Mouse (Mus musculus) heart, postnatal 0 days (tissue): ENCODE results near the gene Cav1. TPM values are rescaled to one million over a fixed set of nuclear protein-coding genes. Genes with fewer than 3 reads are reported as not detected.
A peak's percentile ranks its signal among the peaks of the same experiment; 100 is the strongest.

Experiments
- ATAC-seq: fragments of 200-750 bp; cut with Nextera tagmentation; 2 replicates; pipeline ENCODE4 v1.8.0; 2017; ENCODE audit warnings: low read depth, moderate number of reproducible peaks, moderate library complexity; ENCODE audit not compliant: insufficient read depth
- DNase-seq: peaks from one replicate; pipeline ENCODE4 v3.0.0-alpha.2; 2016; ENCODE audit warnings: low spot score
- H3K27ac ChIP-seq: fragments of 300-500 bp; sonication (generic); 2 replicates; pipeline ENCODE4 v1.5.1; 2014; ENCODE audit warnings: low read depth, mild to moderate bottlenecking
- H3K27me3 ChIP-seq: fragments of 300-500 bp; sonication (generic); 2 replicates; pipeline ENCODE4 v1.6.1; 2014; ENCODE audit warnings: low read length, mixed read lengths; ENCODE audit not compliant: control insufficient read depth, insufficient read depth
- H3K36me3 ChIP-seq: fragments of 300-500 bp; sonication (generic); replicated peaks from 2 replicates; pipeline ENCODE4 v1.6.1; 2014; ENCODE audit warnings: low read length, mixed read lengths; ENCODE audit not compliant: control insufficient read depth, insufficient read depth
- H3K4me1 ChIP-seq: fragments of 300-500 bp; sonication (generic); 2 replicates; pipeline ENCODE4 v1.6.1; 2014; ENCODE audit warnings: antibody characterized with exemption; ENCODE audit not compliant: control insufficient read depth, insufficient read depth
- H3K4me2 ChIP-seq: fragments of 300-500 bp; sonication (generic); 2 replicates; pipeline ENCODE4 v1.6.1; 2014; ENCODE audit warnings: low read depth, mild to moderate bottlenecking, low read length, moderate library complexity
- H3K4me3 ChIP-seq: fragments of 300-500 bp; sonication (generic); 2 replicates; pipeline ENCODE4 v1.5.1; 2014; ENCODE audit warnings: low read depth, low read length
- H3K9ac ChIP-seq: fragments of 300-500 bp; sonication (generic); replicated peaks from 2 replicates; pipeline ENCODE4 v1.6.1; 2014; ENCODE audit warnings: low read depth, low read length, mixed read lengths
- H3K9me3 ChIP-seq: fragments of 300-500 bp; sonication (generic); replicated peaks from 2 replicates; pipeline ENCODE4 v1.6.1; 2016; ENCODE audit warnings: low read length; ENCODE audit not compliant: control insufficient read depth
- CTCF ChIP-seq: IDR thresholded peaks from 2 replicates; pipeline ENCODE4 v1.5.1; 2016; ENCODE audit warnings: antibody characterized with exemption, control low read depth, low read depth
- EP300 ChIP-seq: IDR thresholded peaks from 2 replicates; pipeline ENCODE4 v1.6.1; 2016; ENCODE audit warnings: antibody characterized with exemption, low read depth
- WGBS: fragments of 180-500 bp; shearing (Covaris S2); extraction: QIAGEN DNeasy Blood & Tissue Kit; methylation state at CpG from one replicate; pipeline ENCODE4 v1.1.7; 2014; 5-methylcytosine and 5-hydroxymethylcytosine counted together
- polyA plus RNA-seq: library from polyadenylated mRNA; unstranded; fragments of >200 nt; fragmentation: Nextera tagmentation; extraction: Ambion mirVana; gene quantifications from 2 replicates; pipeline ENCODE4 v1.2.1, GENCODE M21; 2015
- total RNA-seq: library from RNA; depleted of rRNA; stranded (reverse); fragments of >200 nt; gene quantifications from 2 replicates; pipeline ENCODE4 v1.2.3, GENCODE M21; 2014; ENCODE audit warnings: low replicate concordance

The Cav1 gene
- total and polyA plus RNA-seq, 2 experiments from 2014 or later, result 335 to 590 TPM

DNA sequence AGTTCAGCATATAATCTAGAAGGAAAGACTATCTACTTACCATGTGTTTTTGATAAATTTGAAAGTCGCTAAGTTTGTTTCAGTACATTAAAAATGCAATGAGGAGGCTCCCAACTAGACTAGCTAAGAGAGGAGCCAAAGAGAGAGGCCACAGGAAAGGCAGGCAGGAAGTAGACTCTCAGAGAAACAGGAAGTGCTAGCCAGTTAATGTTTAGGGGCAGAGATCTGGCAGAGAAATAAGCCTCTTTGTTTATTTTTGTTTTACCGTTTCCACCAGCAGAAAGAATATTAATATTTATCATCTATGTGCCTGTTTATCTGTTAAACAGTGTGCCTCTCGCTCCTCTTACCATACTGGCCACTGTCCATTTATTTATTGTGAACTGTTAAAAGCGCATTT is 19.8 kb upstream of the Cav1 start:
- H3K9ac ChIP-seq, result no peak overlapping the region
- H3K27ac ChIP-seq, result no peak overlapping the region
- no peaks in the 10 kb centered on the region for H3K4me1 ChIP-seq
- H3K36me3 ChIP-seq, result no peaks in the 10 kb centered on the region
- DNase-seq, result no peak
- H3K9me3 ChIP-seq, result no peaks in the 10 kb centered on the region
- H3K27me3 ChIP-seq, result no peaks in the 10 kb centered on the region
- WGBS, result 64% methylated on average over 4 of the region's 4 CpGs
- TF ChIP-seq EP300 (no peak), CTCF (no peak)
- no peak overlapping the region for H3K4me3 ChIP-seq
- H3K4me2 ChIP-seq, result no peak overlapping the region
- no peak for ATAC-seq

DNA sequence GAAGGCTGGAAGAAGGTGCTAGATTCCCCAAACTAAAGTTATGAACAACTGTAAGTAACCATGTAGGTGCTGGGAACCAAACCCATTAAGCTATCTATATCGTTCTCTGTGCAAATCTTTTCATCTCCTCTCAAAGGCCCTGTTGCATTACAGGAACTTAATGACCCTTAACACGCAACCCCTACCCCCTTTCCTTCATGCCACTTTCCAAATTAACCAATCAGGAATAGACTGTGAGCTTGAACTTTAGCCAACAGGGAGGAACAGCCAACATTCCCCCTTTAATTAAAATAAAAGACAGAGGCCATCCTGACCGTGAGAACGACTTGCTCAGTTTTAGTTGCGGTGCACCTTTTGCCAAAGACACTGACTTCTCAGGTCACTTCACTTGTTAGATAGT is 11.0 kb upstream of the Cav1 start:
- H3K4me1 ChIP-seq, result peaks cover 7% of the 10 kb centered on the region; the same call in 1 of the 2 replicates
- no peak for DNase-seq
- no peak overlapping the region for H3K9ac ChIP-seq
- H3K27me3 ChIP-seq, result no peaks in the 10 kb centered on the region
- H3K4me2 ChIP-seq, result no peak overlapping the region
- no peaks in the 10 kb centered on the region for H3K36me3 ChIP-seq
- no peaks in the 10 kb centered on the region for H3K9me3 ChIP-seq
- no peak overlapping the region for H3K4me3 ChIP-seq
- no peak for TF ChIP-seq EP300
- TF ChIP-seq CTCF, result no peak
- no peak overlapping the region for H3K27ac ChIP-seq
- no peak for ATAC-seq
- 83% methylated on average over 5 of the region's 5 CpGs for WGBS

GRCm38 (mm10) chr6:17306602-17307325 is 629 bp downstream of the Cav1 start:
- Histone ChIP-seq H3K36me3 (no peaks in the 10 kb centered on the region), H3K4me3 (peak overlapping the region; percentile 78), H3K4me1 (0 out of 2 replicates have a peak, but pooled peaks cover 6% of the 10 kb centered on the region), H3K9ac (peak overlapping the region; percentile 79), H3K27me3 (peaks cover 5% of the 10 kb centered on the region; the same call in 1 of the 2 replicates), H3K4me2 (peak overlapping the region; percentile 92), H3K9me3 (no peaks in the 10 kb centered on the region), H3K27ac (peak overlapping the region; percentile 94)
- under 1% methylated on average over 19 of the region's 19 CpGs for WGBS
- TF ChIP-seq EP300, result no peak
- no peak for TF ChIP-seq CTCF
- peak; percentile 5; the same call in 1 of the 2 replicates for ATAC-seq
- no peak for DNase-seq

DNA sequence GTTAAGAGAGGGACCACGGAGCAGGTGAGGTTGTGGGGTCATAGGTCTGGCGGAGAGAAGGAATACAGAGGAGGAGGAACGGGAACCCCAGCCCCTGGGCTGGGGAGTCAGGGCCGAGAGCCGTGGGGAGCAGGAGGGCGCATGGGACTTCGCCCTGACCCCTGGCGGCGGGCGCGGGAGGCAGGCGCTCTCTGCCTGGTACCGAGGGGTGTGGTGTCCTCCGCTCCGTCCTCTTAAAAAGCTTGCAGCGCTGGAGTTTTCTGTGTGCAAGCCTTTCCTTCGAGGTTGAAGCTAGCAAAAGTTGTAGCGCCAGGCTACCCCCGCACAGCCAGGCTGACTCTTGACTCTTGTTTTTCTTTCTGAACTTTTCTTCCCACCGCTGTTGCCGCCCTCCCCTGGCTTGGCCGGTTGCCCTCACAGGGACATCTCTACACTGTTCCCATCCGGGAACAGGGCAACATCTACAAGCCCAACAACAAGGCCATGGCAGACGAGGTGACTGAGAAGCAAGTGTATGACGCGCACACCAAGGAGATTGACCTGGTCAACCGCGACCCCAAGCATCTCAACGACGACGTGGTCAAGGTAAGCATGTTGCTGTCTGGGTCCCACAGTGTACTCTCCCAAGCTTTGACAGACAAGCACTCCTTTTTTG is 1.5 kb downstream of the Cav1 start:
- DNase-seq (peak; percentile 70), ATAC-seq (peak; percentile 74)
- Histone ChIP-seq H3K4me1 (peaks cover 6% of the 10 kb centered on the region; the same call in 1 of the 2 replicates), H3K9me3 (no peaks in the 10 kb centered on the region), H3K36me3 (no peaks in the 10 kb centered on the region), H3K4me2 (peak overlapping the region; percentile 92), H3K9ac (peak overlapping the region; percentile 79), H3K27me3 (peaks cover 5% of the 10 kb centered on the region; the same call in 1 of the 2 replicates), H3K4me3 (peak overlapping the region; percentile 78), H3K27ac (peak overlapping the region; percentile 94)
- WGBS, result 3% methylated on average over 31 of the region's 31 CpGs
- TF ChIP-seq EP300, result no peak
- TF ChIP-seq CTCF, result peak; percentile 73

- peak overlapping the region; percentile 79 for H3K9ac ChIP-seq
- H3K9me3 ChIP-seq, result no peaks in the 10 kb centered on the region
- peak overlapping the region; percentile 94 for H3K27ac ChIP-seq
These were observed 2.5 kb downstream of the Cav1 start for GRCm38 (mm10) chr6:17308661-17309060.

More at GRCm38 (mm10) chr6:17308661-17309060, 2.5 kb downstream of the Cav1 start:
- WGBS, result 44% methylated on average over 2 of the region's 2 CpGs
- H3K27me3 ChIP-seq, result peaks cover 5% of the 10 kb centered on the region; the same call in 1 of the 2 replicates
- H3K4me3 ChIP-seq, result peak overlapping the region; percentile 78
- ATAC-seq (no peak), DNase-seq (no peak)
- H3K36me3 ChIP-seq, result no peaks in the 10 kb centered on the region
- TF ChIP-seq CTCF (no peak), EP300 (no peak)
- H3K4me1 ChIP-seq, result peaks cover 6% of the 10 kb centered on the region; the same call in 1 of the 2 replicates
- H3K4me2 ChIP-seq, result peak overlapping the region; percentile 92
